Mouse (Mus musculus) erythroblast, adult 5-6 weeks (primary cell): ENCODE measurements around the gene Hoxc9. TPM values are rescaled to one million over a fixed set of nuclear protein-coding genes. Genes with fewer than 3 reads are reported as not detected.

ENCODE experiments used
- total RNA-seq, 2 experiments: library from RNA; stranded (forward) in 1 of 2; stranded (reverse) in 1 of 2; fragments of 150-400 nt in 1 of 2; fragments of 200-764, 138-1000 nt in 1 of 2; gene quantifications; 2 replicates each; pipeline versions ENCODE4 v1.2.3 to v1.2.4; 2015 to 2017; ENCODE audit warnings: low replicate concordance in 2 of 2

Gene Hoxc9
- total RNA-seq, 2 experiments from 2014 or later: not detected

Other genes starting within 250 kb of the Hoxc9 start
- not detected in 2 replicates for gene Hoxc13, start 55.3 kb upstream of the Hoxc9 start, total RNA-seq (2015; ENCODE audit: low replicate concordance)
- not detected in 2 replicates for gene Hoxc13, start 55.3 kb upstream of the Hoxc9 start, total RNA-seq (2017; ENCODE audit: low replicate concordance)
- not detected in 2 replicates for gene Hoxc12, start 39.7 kb upstream of the Hoxc9 start, total RNA-seq (2015; ENCODE audit: low replicate concordance)
- not detected in 2 replicates for gene Hoxc12, start 39.7 kb upstream of the Hoxc9 start, total RNA-seq (2017; ENCODE audit: low replicate concordance)
- gene Hoxc11, start 22.0 kb upstream of the Hoxc9 start, total RNA-seq (2015; ENCODE audit: low replicate concordance): not detected in 2 replicates
- gene Hoxc11, start 22.0 kb upstream of the Hoxc9 start, total RNA-seq (2017; ENCODE audit: low replicate concordance): not detected in 2 replicates
- gene Hoxc10, start 9.6 kb upstream of the Hoxc9 start, total RNA-seq (2015; ENCODE audit: low replicate concordance): not detected in 2 replicates
- not detected in 2 replicates for gene Hoxc10, start 9.6 kb upstream of the Hoxc9 start, total RNA-seq (2017; ENCODE audit: low replicate concordance)
- not detected in 2 replicates for gene Hoxc5, start 9.0 kb upstream of the Hoxc9 start, total RNA-seq (2015; ENCODE audit: low replicate concordance)
- not detected in 2 replicates for gene Hoxc5, start 9.0 kb upstream of the Hoxc9 start, total RNA-seq (2017; ENCODE audit: low replicate concordance)
- gene Hoxc8, start 14.2 kb downstream of the Hoxc9 start, total RNA-seq (2015; ENCODE audit: low replicate concordance): not detected in 2 replicates
- not detected in 2 replicates for gene Hoxc8, start 14.2 kb downstream of the Hoxc9 start, total RNA-seq (2017; ENCODE audit: low replicate concordance)
- gene Hoxc6, start 21.8 kb downstream of the Hoxc9 start, total RNA-seq (2015; ENCODE audit: low replicate concordance): not detected in 2 replicates
- not detected in 2 replicates for gene Hoxc6, start 21.8 kb downstream of the Hoxc9 start, total RNA-seq (2017; ENCODE audit: low replicate concordance)
- not detected in 2 replicates for gene Hoxc4, start 42.5 kb downstream of the Hoxc9 start, total RNA-seq (2015; ENCODE audit: low replicate concordance)
- not detected in 2 replicates for gene Hoxc4, start 42.5 kb downstream of the Hoxc9 start, total RNA-seq (2017; ENCODE audit: low replicate concordance)
- 1.5 TPM in 1 of 2 replicates, not detected in the other for gene Smug1, start 190.7 kb downstream of the Hoxc9 start, total RNA-seq (2015; ENCODE audit: low replicate concordance)
- 0.70 and 1.0 TPM in 2 replicates for gene Smug1, start 190.7 kb downstream of the Hoxc9 start, total RNA-seq (2017; ENCODE audit: low replicate concordance)